Mouse (Mus musculus) gastrocnemius, postnatal 14 days (tissue): Measurements from ENCODE around the gene Trim62. TPM values are rescaled to one million over a fixed set of nuclear protein-coding genes. Genes with fewer than 3 reads are reported as not detected.

Experiments
- DNase-seq: peaks from one replicate; pipeline ENCODE4 v3.0.0; 2021; ENCODE audit warnings: mixed read lengths
- intact Hi-C: fragments of 180-260 bp; cut with DNase I; formaldehyde crosslinking; loops from one replicate; pipeline ENCODE4 v1.15.1; 2025; ENCODE audit warnings: low total_unique reads
- total RNA-seq, 2 experiments: library from RNA; stranded (reverse); gene quantifications; 2 replicates each; pipeline ENCODE4 v1.2.3; 2021

Trim62 gene
- total RNA-seq, 2 experiments from 2014 or later = 1.1 to 1.4 TPM

- no peak for DNase-seq
- intact Hi-C loops = no loop called here
Observed at GRCm38 (mm10) chr4:128948137-128948674, 64.8 kb downstream of the Trim62 start.

- no peak for DNase-seq
- intact Hi-C loops = no loop called here
Observed at GRCm38 (mm10) chr4:128949470-128950005, 66.2 kb downstream of the Trim62 start.

GRCm38 (mm10) chr4:128950461-128950860 lies 67.1 kb downstream of the Trim62 start:
- no peak for DNase-seq
- intact Hi-C loops = no loop called here

- intact Hi-C loops = no loop called here
- no peak for DNase-seq
Observed at GRCm38 (mm10) chr4:128953851-128954250, 70.5 kb downstream of the Trim62 start.

- DNase-seq = no peak
- intact Hi-C loops = no loop called here
Observed at GRCm38 (mm10) chr4:128957155-128957911, 74.0 kb downstream of the Trim62 start.

GRCm38 (mm10) chr4:128958156-128958555 lies 74.8 kb downstream of the Trim62 start:
- DNase-seq = no peak
- intact Hi-C loops = no loop called here

- intact Hi-C loops = no loop called here
- no peak for DNase-seq
Observed at GRCm38 (mm10) chr4:128958849-128959248, 75.5 kb downstream of the Trim62 start.

GRCm38 (mm10) chr4:128959676-128960075 lies 76.3 kb downstream of the Trim62 start:
- DNase-seq = no peak
- intact Hi-C loops = no loop called here

Other genes with a start within 250 kb of the Trim62 start
- 10 to 100 TPM; 27.1 to 27.9 TPM for gene Phc2, start 228.9 kb upstream of the Trim62 start, total RNA-seq
- under 1 TPM; 0.06 to 0.18 TPM for gene A3galt2, start 128.2 kb upstream of the Trim62 start, total RNA-seq
- gene Zfp362, start 77.5 kb upstream of the Trim62 start, total RNA-seq = 10 to 100 TPM; 11.9 to 12.0 TPM
- 1 to 10 TPM; 1.8 to 2.6 TPM for gene Azin2, start 78.9 kb downstream of the Trim62 start, total RNA-seq
- gene Ak2, start 108.4 kb downstream of the Trim62 start, total RNA-seq = 10 to 100 TPM; 43.4 to 46.2 TPM
- gene Rnf19b, start 174.7 kb downstream of the Trim62 start, total RNA-seq = 10 to 100 TPM; 13.6 to 15.5 TPM
- not detected for gene Tmem54, start 222.0 kb downstream of the Trim62 start, total RNA-seq
- under 1 TPM in 1 of 2 experiments, not detected in 1; 0.24 TPM for gene Hpca, start 238.5 kb downstream of the Trim62 start, total RNA-seq